Mouse (Mus musculus) activated CD4-positive, CD25-positive, alpha-beta regulatory T cell, adult 4 months (primary cell): Measurements from ENCODE around the gene Dhx8. TPM values are rescaled to one million over a fixed set of nuclear protein-coding genes. Genes with fewer than 3 reads are reported as not detected.

Experiments
- ATAC-seq: one replicate; pipeline ENCODE4 v1.8.0; 2017
- polyA plus RNA-seq, 2 experiments: library from polyadenylated mRNA; unstranded; fragments of 100-300 nt; shearing (Covaris generic); gene quantifications; one replicate each; pipeline ENCODE4 v1.2.1; 2017

Dhx8 gene
- polyA plus RNA-seq, 2 experiments from 2014 or later: 23.6 to 25.5 TPM

DNA sequence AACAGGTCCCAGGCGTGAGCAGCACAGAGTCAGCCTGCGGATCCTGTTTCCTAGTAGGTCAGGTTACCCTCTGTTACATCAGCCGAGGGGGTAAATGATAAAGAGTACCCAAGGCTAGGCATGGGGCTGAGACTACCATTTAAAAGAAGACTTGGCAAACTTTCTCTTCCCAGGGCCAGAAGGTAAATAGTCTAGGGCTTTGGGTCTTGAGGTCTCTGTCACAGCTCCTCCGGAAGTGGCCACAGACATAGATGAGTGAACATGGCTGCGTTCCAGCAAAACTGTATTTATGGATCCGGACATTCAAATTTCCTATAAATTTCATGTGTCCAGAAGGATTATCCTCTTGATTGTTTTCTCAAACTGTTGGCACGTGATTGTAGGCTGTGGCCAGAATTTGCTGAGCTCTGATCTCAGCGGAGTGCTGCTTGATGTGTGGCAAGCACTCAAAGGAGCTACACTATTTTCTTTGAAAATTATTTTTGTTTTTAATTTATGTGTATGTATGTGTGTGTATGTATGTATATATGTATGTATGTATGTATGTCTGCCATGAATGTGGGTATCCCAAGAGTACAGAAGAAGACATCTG is 72.5 kb downstream of the Dhx8 start:
- no peak for ATAC-seq

DNA sequence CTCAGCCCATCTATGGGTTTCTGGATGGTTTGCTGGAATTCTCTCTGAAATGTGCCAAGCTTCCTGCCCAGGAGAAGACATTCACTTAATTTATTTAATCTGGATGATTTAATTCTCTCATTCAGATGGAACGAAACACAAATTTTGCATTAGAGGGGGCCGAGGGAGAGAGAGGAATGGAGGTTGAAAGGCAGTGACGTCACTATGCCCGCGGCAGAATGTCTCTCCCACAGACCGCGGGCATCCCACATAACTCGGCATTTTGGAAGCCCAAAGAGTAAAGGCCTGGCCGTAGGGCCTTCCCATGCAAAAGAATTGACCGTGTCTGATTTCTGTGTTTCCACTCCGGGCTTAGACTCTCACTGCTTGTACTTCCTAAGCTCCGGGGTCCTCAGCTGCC is 74.0 kb downstream of the Dhx8 start:
- ATAC-seq: no peak

DNA sequence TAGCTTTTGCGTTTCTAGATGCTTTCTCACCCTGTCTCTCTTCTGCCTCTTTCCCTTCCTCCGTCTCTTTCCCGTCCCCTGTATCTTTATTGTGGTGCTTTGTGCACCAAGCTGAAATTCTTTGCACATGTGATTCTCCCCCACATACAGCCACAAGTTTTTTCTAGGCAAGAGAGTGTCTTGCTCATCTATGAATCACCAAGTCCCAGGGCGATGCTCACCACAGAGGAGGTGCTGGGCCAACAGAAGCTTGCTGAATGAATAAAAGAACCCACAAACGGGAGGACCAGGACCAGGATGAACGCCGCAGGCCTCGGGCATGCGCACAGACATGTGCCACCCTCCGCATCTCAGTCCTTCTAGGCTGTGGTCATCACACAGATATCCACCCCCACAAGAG is 74.5 kb downstream of the Dhx8 start:
- no peak for ATAC-seq

DNA sequence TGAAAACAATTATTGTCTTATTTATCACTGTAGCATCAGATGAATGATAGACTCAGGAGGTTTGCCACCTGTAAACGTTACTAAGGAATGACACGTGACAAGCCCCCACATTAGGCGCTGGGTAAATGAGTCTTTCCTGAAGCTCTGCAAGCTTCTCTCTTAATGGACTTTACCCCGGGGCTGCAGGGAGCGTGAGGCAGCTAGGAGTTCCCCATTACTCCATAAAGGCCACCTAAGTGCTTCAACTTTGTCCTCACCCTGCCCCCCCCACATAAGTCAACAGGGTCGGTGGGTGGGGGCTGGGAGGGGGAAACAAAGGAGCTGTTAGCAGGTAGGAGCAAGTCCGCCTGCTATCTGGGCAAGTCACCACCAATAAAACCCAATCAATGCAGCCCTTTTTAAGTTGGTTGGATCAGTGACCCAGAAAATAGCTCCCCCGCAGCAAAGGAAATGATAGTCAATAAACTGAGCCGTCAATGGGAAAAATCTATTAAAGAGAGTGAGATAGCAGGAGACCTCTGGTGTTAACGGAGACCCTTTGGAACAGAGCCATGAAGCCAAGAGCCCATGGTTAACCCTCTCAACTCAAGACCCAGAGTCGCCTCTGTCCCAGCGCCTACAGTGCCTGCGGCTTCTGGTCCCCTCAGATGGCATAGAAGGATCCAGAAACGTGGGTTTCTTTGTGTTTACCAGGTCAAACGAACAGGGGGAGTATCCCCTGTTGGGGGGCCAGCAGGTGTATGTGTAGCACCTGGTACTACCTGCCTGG is 76.5 kb downstream of the Dhx8 start:
- no peak for ATAC-seq

DNA sequence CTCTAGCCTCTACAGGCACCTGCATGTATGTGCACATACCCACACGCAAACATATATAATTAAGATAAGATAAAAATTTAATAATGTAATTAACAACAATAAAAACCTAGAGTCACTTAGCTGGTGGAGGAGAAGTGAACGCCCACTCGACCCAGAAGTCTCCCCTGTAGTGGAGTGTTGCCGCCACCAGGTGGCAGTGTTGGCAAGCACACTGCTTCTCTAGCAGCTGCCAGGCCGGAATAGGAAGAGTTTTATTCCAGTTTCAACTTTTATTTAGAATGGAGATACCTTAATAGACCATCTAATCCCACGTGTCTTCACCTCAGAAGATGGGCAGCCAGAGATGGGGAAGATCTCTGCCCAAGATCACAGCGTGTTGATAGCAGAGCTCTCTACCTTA is 80.5 kb downstream of the Dhx8 start:
- ATAC-seq: no peak

DNA sequence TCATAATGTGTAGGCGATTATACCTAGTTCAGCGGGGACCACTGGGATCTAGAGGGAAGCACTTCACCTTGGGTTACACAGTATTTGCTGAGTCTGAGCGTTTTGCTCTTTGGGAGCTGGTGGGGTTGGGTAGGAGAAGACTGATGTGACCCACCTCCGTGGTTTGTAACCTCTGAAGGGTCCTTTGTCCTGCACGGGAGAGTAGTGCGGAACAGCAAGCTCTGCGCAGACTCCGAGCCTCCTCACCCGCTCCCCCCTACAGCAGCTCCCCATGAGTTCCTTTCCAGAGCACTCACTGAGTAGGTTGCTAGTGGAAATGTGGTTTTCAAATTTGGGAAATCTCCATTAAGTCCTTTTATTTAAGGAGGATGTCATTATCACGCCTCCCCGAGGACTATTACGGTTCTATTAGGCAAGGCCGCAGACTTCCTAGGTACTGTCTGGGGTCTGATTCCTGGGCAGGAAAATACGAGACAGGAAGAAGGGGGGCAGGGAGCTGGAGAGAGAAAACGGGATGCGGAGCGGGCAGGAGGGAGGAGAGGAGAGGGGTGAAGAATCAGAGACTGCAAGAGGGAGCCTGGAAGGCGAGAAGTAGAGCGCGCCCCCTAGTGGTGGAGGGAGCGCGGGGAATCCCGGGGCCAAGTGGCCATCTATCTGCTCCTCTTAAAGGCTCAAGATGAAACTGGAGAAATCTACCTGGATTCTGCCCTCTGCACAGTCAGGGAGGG is 81.8 kb downstream of the Dhx8 start:
- ATAC-seq: no peak

DNA sequence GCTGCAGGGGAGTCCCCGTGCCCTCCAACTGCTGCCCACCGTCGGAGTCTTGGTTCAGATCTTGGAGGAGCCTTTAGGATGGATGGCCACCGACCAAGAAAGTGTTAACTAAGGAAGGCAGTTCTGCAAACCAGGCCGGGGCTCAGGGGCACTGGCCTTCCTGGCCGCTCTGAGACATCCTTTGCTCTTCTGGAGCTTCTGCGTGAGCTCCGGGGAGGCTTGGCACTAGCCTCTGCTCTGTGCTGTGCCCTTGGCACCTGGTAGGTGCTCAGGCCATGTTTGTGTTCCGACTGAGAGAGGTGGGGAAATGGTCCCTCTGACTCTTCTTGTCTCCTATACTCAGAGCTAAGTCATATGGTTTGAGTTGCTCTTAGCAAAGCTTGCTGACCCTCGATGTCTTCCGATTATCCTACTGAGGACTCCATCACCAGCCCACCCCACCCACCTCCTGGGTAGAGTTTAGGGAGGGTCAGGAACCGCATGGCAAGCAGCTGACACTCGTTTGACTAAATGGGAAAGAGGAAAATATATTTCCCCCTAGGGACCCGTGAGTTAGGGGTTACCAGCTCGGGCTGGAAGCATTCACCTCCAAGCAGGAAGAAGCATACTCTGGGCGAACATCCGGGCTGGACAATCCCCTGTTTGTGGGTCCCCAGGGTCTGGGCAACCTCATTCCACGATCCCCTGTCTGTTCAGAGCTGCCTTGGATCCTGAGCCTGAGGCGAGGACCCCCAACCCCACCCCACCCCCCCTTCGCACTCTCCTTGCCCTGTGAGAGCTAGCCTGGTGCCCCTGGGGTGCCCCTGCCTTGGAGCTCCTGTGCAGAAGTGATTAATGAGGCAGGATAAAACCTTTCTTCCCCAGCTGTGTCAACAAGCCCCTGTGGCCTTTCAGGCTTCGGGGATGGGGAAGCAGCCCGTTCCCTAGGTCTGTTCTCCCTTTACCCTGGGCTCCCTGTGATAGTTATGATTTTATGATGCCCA is 82.7 kb downstream of the Dhx8 start:
- no peak for ATAC-seq

Other genes starting within 250 kb of the Dhx8 start
- gene Brca1, start 181.0 kb upstream of the Dhx8 start, polyA plus RNA-seq: 1 to 10 TPM; 5.4 to 5.8 TPM
- gene Nbr1, start 180.8 kb upstream of the Dhx8 start, polyA plus RNA-seq: 10 to 100 TPM; 42.3 to 84.0 TPM
- 10 to 100 TPM; 13.4 to 13.6 TPM for gene Tmem106a, start 150.7 kb upstream of the Dhx8 start, polyA plus RNA-seq
- not detected for gene Gm11634, start 133.7 kb upstream of the Dhx8 start, polyA plus RNA-seq
- gene Rdm1, start 105.7 kb upstream of the Dhx8 start, polyA plus RNA-seq: 100 to 1,000 TPM in 1 of 2 experiments, 10 to 100 TPM in 1; 65.1 to 101 TPM
- gene Arl4d, start 67.4 kb upstream of the Dhx8 start, polyA plus RNA-seq: under 1 TPM; 0.32 to 0.36 TPM
- 1 to 10 TPM in 1 of 2 experiments, not detected in 1; 1.0 TPM for gene Etv4, start 52.5 kb downstream of the Dhx8 start, polyA plus RNA-seq
- gene Meox1, start 161.5 kb downstream of the Dhx8 start, polyA plus RNA-seq: not detected
- not detected for gene Sost, start 234.1 kb downstream of the Dhx8 start, polyA plus RNA-seq